Mouse (Mus musculus) NIH3T3 (cell line): ENCODE measurements around the gene Akr1b7.

Source experiments
- DNase-seq: peaks from one replicate; pipeline ENCODE4 v3.0.0-alpha.2; 2012; ENCODE audit warnings: low read depth

Gene Akr1b7

GRCm38 (mm10) chr6:34439006-34439405 lies 26.9 kb downstream of the Akr1b7 start:
- DNase-seq: no peak

DNA sequence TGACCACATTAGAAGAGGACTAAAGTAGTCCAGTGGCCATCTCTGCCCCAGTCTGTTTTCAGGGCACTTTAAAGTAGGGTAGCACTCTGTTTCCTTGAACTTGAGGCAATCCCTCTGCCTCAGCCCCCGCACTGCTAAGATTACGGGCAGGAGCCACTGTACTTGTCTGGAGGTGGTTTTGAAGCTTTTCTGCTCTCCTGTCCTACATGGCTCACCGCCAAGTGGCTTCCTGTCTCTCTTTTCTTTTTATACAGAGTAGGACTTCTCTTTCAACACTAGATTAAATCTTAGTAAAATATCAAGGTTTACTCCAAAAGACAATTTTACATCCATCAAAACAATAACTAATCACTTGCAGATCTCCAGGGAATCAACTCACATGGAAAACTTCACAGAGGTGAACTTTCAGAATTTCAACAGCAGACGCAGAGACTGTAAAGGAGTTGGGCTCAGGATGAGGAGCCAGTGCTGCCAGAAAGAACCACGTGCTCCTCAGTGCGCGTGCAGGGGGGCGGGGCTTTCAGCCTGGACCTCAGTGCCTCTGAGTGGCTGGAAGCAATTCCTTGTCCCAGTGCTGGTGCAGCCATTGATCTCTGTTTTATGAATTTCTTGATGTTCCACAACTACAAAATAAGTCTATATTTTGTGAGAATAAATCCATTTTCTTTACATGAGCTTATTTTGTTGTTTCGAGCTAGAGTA lies 29.6 kb downstream of the Akr1b7 start:
- peak; percentile 34 for DNase-seq

DNA sequence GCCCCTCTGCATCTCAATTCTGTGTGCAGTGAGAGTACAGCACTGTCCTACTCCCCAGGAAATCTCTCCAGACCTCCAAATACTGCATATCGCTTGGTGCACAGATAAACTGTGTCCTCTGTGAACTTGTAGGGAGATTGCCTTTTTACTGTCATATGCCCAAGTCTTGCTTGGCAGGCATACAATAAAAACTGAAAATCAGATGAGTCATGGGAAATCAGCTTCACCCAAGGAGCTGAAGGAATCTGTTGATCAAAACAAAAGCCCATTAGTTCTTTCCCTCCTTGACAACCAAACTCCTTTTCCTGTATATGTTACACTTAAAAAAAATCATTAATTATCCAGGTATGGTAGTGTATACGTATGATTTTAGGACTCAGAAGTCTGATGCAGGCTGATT lies 31.7 kb downstream of the Akr1b7 start:
- DNase-seq: peak; percentile 72

DNA sequence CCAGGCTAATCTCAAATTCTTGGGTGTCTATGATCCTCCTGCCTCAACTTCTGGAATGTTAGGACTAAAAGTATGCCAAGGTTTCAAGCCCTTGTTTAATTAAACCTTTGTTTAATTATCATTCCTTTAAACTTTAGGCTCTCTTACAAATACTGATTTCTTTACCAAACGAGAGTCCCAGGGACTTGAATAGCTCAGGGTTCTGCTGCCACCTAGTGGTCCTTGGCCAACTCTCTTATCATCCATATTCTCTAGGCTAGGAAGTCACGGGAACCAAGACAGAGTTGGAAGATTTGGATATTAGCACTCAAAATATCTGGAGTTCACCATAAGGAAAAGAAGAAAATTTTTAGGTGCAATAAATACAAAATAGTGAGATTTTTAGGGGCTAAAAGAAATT lies 35.8 kb downstream of the Akr1b7 start:
- DNase-seq: peak; percentile 94

DNA sequence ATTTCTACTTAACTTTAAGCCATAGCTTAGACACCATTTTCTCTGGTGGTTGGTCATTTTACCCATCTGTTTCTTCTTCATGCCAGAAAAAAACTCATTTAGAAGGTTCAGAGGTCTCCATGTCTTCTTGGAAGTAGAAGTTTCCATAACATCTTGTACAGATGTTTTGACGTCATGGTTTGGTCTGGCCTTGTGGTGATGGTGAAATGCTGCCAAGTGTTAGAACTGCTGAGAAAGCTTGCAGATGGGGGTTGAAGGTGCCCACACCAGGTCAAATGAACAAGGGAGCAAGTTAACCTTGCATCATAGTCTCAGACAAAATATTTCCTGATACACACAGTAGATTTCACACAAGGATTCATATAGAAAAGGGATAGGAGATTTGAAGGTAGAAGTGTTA lies 36.6 kb downstream of the Akr1b7 start:
- DNase-seq: no peak

DNA sequence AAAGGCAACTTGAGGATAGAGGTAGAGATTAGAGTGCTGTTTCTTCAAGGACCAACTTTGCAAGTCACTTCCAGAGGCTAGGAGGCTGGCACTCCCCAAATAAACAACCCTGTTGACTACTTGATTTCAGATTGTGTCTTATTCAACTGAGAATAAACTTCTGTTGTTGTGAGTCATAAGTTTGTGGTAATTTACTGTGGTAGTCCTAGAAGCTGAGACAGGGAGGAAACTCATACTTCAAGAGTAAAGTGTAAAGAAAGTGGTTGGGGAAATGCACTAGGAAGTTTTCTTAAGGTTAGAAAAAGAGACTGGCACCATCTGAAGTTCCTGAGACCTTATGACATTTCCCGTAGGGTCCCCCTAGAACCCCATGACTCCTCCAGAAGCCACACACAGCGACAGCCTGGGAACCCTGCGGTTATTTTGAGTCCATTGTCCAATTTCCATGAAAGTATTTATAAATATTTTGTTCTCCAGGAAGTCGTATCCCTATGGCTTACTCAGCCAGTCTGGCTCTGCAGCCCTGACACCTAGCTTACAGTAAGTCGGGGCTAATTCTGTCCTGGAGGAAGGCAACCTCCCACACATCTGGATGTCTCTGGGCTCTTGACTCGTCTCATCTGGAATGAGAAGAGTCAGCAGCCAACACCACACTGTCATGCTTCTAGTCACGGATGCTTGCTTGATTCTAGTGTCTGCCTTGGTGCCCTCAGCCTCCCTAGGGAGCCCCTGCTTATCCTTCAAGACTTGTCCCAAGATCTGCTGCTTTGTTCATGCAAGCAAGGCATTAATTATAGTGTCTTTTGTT lies 41.0 kb downstream of the Akr1b7 start:
- DNase-seq: peak; percentile 32

- DNase-seq: peak; percentile 45
Observed at GRCm38 (mm10) chr6:34459456-34459855, 47.3 kb downstream of the Akr1b7 start.

DNA sequence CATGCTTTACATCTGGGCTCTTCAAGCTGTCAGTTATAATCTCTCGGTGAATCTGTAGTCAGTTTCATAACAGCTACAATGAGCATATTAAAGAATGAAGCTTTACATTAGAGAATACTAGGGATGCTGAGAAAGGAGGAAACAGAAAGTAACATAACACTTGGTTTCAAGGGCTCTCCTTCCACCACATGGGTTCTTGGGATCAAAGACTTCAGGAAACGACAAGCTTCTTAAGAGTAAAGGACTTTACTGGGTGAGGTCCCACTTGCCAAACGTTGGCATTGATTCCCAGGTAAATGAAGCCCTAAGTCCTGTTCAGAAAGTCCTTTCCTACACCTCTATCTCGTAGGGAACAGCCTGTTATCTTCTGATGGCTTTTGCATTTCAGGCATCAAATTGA lies 48.5 kb downstream of the Akr1b7 start:
- DNase-seq: no peak

- DNase-seq: peak; percentile 51
Observed at GRCm38 (mm10) chr6:34463582-34463981, 51.4 kb downstream of the Akr1b7 start.

DNA sequence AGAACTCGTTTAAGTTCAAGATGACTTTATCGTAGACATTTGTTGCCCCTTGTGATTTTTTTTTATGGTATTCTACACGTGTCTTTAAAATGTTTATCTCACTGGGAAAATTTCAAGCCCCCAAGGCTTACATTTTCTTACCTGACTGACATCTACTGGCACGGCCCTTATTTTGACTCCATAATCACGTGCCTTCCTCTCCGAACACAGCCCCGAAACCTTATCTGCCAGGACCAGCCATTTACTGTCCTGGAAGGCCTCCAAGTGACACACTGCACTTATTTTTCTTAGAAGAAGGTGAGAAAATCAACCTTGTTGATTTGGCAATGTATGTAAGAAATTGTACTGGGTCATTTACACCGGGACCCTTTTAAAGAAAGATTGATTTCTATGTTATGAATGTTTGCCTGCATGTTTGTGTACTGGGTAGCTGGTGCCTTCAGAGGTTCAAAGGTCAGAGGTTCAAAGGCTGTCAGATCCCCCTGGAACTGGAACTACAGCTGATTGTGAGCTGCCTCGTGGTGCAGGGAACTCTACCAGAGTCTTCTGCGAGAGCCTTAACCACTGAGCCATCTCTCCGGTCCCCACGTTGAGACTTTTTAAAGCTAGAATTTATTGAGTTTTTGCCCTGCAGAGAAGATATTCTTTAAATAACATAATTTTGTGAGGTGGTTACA lies 59.4 kb downstream of the Akr1b7 start:
- no peak for DNase-seq
